Mouse (Mus musculus) hindbrain, postnatal 0 days (tissue): ENCODE data around the gene Rnf220. TPM values are rescaled to one million over a fixed set of nuclear protein-coding genes. Genes with fewer than 3 reads are reported as not detected.

Source experiments
- ATAC-seq: fragments of 200-750 bp; cut with Nextera tagmentation; 2 replicates; pipeline ENCODE4 v1.8.0; 2017; ENCODE audit warnings: mild to moderate bottlenecking, moderate TSS enrichment, moderate library complexity
- DNase-seq: peaks from one replicate; pipeline ENCODE4 v3.0.0-alpha.2; 2015; ENCODE audit warnings: low spot score
- H3K27ac ChIP-seq: fragments of 300-500 bp; sonication (generic); 2 replicates; pipeline ENCODE4 v1.5.1; 2014; ENCODE audit warnings: mild to moderate bottlenecking
- H3K27me3 ChIP-seq: fragments of 300-500 bp; sonication (generic); 2 replicates; pipeline ENCODE4 v1.6.1; 2014; ENCODE audit warnings: low read length, mixed read lengths; ENCODE audit not compliant: insufficient read depth
- H3K36me3 ChIP-seq: fragments of 300-500 bp; sonication (generic); 2 replicates; pipeline ENCODE4 v1.6.1; 2014; ENCODE audit warnings: low read length, mixed read lengths; ENCODE audit not compliant: insufficient read depth
- H3K4me1 ChIP-seq: fragments of 300-500 bp; sonication (generic); 2 replicates; pipeline ENCODE4 v1.6.1; 2014; ENCODE audit warnings: antibody characterized with exemption, low read length, mixed read lengths; ENCODE audit not compliant: insufficient read depth
- H3K4me2 ChIP-seq: fragments of 300-500 bp; sonication (generic); 2 replicates; pipeline ENCODE4 v1.6.1; 2014; ENCODE audit warnings: low read depth, mild to moderate bottlenecking, low read length, moderate library complexity, mixed read lengths
- H3K4me3 ChIP-seq: fragments of 300-500 bp; sonication (generic); 2 replicates; pipeline ENCODE4 v1.5.1; 2014; ENCODE audit warnings: low read length
- H3K9ac ChIP-seq: fragments of 300-500 bp; sonication (generic); replicated peaks from 2 replicates; pipeline ENCODE4 v1.6.1; 2014; ENCODE audit warnings: mild to moderate bottlenecking, low read length, moderate library complexity, mixed read lengths
- H3K9me3 ChIP-seq: fragments of 300-500 bp; sonication (generic); 2 replicates; pipeline ENCODE4 v1.6.1; 2016; ENCODE audit warnings: low read length, mixed read lengths
- CTCF ChIP-seq: IDR thresholded peaks from 2 replicates; pipeline ENCODE4 v1.5.1; 2016; ENCODE audit warnings: antibody characterized with exemption, control low read depth, low read depth
- WGBS: fragments of 180-500 bp; shearing (Covaris S2); extraction: QIAGEN DNeasy Blood & Tissue Kit; methylation state at CpG from one replicate; pipeline ENCODE4 v1.1.7; 2014; 5-methylcytosine and 5-hydroxymethylcytosine counted together
- polyA plus RNA-seq: library from polyadenylated mRNA; unstranded; fragments of >200 nt; fragmentation: Nextera tagmentation; extraction: Ambion mirVana; gene quantifications from 2 replicates; pipeline ENCODE4 v1.2.1, GENCODE M21; 2015
- total RNA-seq: library from RNA; depleted of rRNA; stranded (reverse); fragments of >200 nt; gene quantifications from 2 replicates; pipeline ENCODE4 v1.2.3, GENCODE M21; 2014

Rnf220 gene
- total and polyA plus RNA-seq, 2 experiments from 2014 or later, result 105 to 156 TPM

- H3K9me3 ChIP-seq, result no peaks in the 10 kb centered on the region
- H3K27ac ChIP-seq, result no peak overlapping the region
- no peaks in the 10 kb centered on the region for H3K4me1 ChIP-seq
- no peak for TF ChIP-seq CTCF
- H3K27me3 ChIP-seq, result peaks cover 5% of the 10 kb centered on the region; the same call in 1 of the 2 replicates
- H3K9ac ChIP-seq, result no peak overlapping the region
- H3K36me3 ChIP-seq, result no peaks in the 10 kb centered on the region
- DNase-seq (no peak), ATAC-seq (no peak)
- no peak overlapping the region for H3K4me3 ChIP-seq
- H3K4me2 ChIP-seq, result no peak overlapping the region
- WGBS, result 69% methylated on average over 4 of the region's 4 CpGs
Observed at GRCm38 (mm10) chr4:117476777-117477176, 20.1 kb downstream of the Rnf220 start.

DNA sequence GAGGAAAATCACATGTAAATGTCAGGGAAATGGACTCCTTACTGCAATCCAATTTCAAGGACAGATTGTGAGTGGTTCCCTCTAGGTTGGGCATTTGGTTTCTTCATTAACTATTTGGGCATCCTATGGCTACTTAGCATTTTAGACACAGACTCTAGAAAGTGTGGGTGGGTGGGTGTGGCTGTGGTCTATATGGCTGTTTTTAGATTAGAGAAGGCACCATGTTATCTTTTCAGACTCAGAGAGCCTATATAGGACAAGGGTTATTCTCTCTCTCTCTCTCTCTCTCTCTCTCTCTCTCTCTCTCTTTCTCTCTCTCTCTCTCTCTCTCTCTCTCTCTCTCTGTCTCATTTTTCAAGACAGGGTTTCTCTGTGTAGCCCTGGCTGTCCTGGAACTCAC, 20.5 kb downstream of the Rnf220 start:
- Histone ChIP-seq H3K4me3 (no peak overlapping the region), H3K27me3 (peaks cover 5% of the 10 kb centered on the region; the same call in 1 of the 2 replicates), H3K9me3 (no peaks in the 10 kb centered on the region), H3K9ac (no peak overlapping the region), H3K4me1 (no peaks in the 10 kb centered on the region), H3K27ac (no peak overlapping the region), H3K36me3 (no peaks in the 10 kb centered on the region), H3K4me2 (no peak overlapping the region)
- ATAC-seq, result no peak
- TF ChIP-seq CTCF, result no peak
- no peak for DNase-seq

DNA sequence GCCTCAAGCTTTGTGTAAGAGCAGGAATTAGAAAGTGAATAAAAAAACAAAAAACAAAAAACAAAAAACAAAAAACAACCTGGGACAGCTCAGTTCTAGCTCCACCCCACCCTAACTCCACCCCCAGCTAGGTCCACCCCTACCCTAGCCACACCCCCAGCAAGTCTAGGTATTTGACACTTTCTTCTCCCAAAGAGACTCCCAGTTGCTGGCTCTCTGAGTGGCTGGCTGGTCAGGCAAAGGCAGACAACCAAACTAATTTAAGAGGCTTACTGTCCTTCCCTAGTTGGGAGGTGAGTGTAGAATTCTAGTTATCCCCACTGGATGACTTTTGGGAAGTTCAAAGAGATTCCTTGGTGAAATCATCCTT, 22.9 kb downstream of the Rnf220 start:
- ATAC-seq (no peak), DNase-seq (no peak)
- H3K4me2 ChIP-seq, result no peak overlapping the region
- no peak overlapping the region for H3K27ac ChIP-seq
- H3K27me3 ChIP-seq, result peaks cover 5% of the 10 kb centered on the region; the same call in 1 of the 2 replicates
- no peaks in the 10 kb centered on the region for H3K4me1 ChIP-seq
- H3K9me3 ChIP-seq, result no peaks in the 10 kb centered on the region
- no peak for TF ChIP-seq CTCF
- H3K9ac ChIP-seq, result no peak overlapping the region
- no peaks in the 10 kb centered on the region for H3K36me3 ChIP-seq
- no peak overlapping the region for H3K4me3 ChIP-seq

DNA sequence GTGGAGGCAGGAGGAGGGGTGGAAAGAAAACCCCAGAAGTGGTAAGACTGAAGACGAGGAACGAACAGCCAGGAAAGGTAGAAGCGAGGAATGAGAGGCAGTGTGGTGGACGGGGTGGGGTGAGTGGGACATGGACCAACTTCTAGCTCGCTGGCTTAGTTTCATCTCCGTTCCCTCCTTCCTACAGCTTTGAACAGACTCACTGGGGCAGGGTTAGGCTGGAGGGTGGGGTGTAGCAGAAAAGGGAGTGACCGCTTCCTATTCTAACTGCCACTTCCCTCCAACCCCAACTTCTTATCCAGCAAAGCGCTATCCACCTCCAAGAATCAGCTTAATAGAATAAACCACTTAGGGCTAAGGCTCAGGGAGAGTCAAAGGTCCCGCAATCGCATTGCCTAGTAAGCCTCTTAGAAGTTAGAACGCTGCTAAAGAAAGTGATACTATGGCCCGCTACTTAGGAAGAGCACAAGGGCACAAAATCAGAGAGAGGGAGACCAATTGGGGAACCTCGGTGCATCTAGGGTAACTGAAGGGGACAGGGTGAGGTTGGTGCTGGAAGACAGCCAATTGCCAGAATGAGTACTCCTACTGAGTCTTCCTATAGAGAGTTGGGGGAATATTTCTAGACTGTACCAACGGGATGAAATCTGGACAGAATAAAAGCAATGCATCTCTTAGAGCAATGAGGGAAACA, 23.4 kb downstream of the Rnf220 start:
- Histone ChIP-seq H3K36me3 (no peaks in the 10 kb centered on the region), H3K27me3 (peaks cover 5% of the 10 kb centered on the region; the same call in 1 of the 2 replicates), H3K27ac (no peak overlapping the region), H3K9me3 (no peaks in the 10 kb centered on the region), H3K4me1 (no peaks in the 10 kb centered on the region), H3K4me2 (no peak overlapping the region), H3K9ac (no peak overlapping the region), H3K4me3 (no peak overlapping the region)
- TF ChIP-seq CTCF, result no peak
- no peak for ATAC-seq
- no peak for DNase-seq
- 79% methylated on average over 14 of the region's 14 CpGs for WGBS

- TF ChIP-seq CTCF, result no peak
- H3K9me3 ChIP-seq, result no peaks in the 10 kb centered on the region
- H3K4me2 ChIP-seq, result no peak overlapping the region
- H3K27me3 ChIP-seq, result no peaks in the 10 kb centered on the region
- no peak overlapping the region for H3K27ac ChIP-seq
- H3K4me3 ChIP-seq, result no peak overlapping the region
- no peaks in the 10 kb centered on the region for H3K4me1 ChIP-seq
- H3K36me3 ChIP-seq, result no peaks in the 10 kb centered on the region
- WGBS, result 84% methylated on average over 4 of the region's 4 CpGs
- H3K9ac ChIP-seq, result no peak overlapping the region
- no peak for DNase-seq
- ATAC-seq, result no peak
Observed at GRCm38 (mm10) chr4:117469471-117469870, 27.4 kb downstream of the Rnf220 start.

DNA sequence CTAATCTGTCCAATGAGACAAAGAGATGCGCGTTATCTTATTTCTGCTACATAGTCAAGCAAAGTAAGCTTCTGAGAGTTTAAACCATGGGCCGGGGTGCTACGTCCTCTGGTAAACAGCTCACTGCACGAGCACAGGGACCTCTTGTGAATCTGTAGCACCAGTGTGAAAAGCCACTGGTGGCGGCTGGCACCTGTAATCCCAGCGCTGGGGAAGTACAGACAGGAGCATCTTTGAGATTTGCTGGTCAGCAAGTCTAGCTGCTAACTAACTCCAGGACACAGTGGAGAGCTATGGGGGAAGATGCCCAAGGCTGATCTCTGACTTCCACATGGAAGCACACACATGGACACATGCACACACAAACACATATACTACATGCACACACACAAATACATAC, 28.9 kb downstream of the Rnf220 start:
- no peak for DNase-seq
- Histone ChIP-seq H3K4me3 (no peak overlapping the region), H3K9me3 (no peaks in the 10 kb centered on the region), H3K27ac (no peak overlapping the region), H3K4me2 (no peak overlapping the region), H3K36me3 (no peaks in the 10 kb centered on the region), H3K4me1 (no peaks in the 10 kb centered on the region), H3K27me3 (no peaks in the 10 kb centered on the region), H3K9ac (no peak overlapping the region)
- WGBS, result 87% methylated on average over 7 of the region's 7 CpGs
- ATAC-seq, result no peak
- TF ChIP-seq CTCF, result no peak

DNA sequence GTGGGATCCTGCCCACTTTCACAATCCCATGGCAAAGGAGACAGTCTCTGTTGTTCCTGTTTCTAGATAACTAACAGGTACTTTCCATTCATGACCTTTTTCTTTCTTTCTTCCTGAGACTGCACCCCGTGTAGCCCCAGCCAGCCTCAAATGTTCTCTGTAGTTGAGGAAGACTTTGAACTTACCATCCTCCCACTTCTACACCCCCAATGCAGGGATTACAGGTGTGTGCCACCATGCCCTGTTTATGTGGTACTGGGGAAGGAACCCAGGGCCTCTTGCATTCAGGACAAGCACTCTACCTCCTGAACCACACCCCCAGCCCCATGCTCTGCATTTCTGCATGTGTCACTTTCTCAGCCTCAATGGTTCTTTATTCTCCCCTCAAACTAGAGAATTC, 47.7 kb downstream of the Rnf220 start:
- ATAC-seq, result no peak

More for the DNA sequence above, 47.7 kb downstream of the Rnf220 start:
- Histone ChIP-seq H3K27me3 (no peaks in the 10 kb centered on the region), H3K9ac (no peak overlapping the region), H3K9me3 (no peaks in the 10 kb centered on the region), H3K4me3 (no peak overlapping the region), H3K36me3 (no peaks in the 10 kb centered on the region), H3K4me1 (no peaks in the 10 kb centered on the region), H3K27ac (no peak overlapping the region), H3K4me2 (no peak overlapping the region)
- TF ChIP-seq CTCF, result no peak
- WGBS, result 100% methylated on average over 1 of the region's 1 CpGs
- no peak for DNase-seq
